Mouse (Mus musculus) G1E (cell line): Measurements from ENCODE around the gene Ubald1.

Source experiments
- CTCF ChIP-seq: IDR thresholded peaks from 2 replicates; pipeline ENCODE4 v1.5.1; 2012; ENCODE audit warnings: low read depth, low read length, inconsistent platforms, mixed read lengths
- GATA1 ChIP-seq: IDR thresholded peaks from 2 replicates; pipeline ENCODE4 v1.6.1; 2012; ENCODE audit warnings: borderline replicate concordance, low read length, inconsistent platforms, mixed read lengths
- GATA2 ChIP-seq: IDR thresholded peaks from 2 replicates; pipeline ENCODE4 v1.6.1; 2012; ENCODE audit warnings: low read depth, low read length, inconsistent platforms, borderline replicate concordance
- TAL1 ChIP-seq: conservative IDR thresholded peaks from 2 replicates; pipeline ENCODE4 v1.6.1; 2012; ENCODE audit warnings: low read depth, low read length, inconsistent platforms, mixed read lengths

DNA sequence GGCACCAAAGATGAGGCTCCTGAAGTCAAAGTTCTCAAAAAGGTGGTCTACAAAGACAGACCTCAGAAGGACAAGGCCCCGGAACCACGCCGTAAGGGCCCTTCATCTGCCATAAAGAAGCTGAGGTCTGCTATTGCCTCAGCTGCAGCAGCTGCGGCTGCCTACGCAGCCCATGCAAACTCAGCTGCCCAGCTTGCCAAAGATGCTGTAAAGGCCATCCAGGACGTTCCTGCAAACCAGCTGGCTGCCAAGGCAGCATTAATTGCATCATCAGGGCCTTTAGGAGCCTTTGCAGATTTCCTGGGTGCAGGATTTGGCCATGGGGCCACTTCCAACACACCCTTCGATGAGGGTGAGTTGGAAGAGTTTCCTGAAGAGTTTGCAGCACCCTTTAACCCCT lies 29.8 kb downstream of the Ubald1 start:
- no peak for TF ChIP-seq CTCF
- no peak for TF ChIP-seq GATA1
- no peak for TF ChIP-seq GATA2
- no peak for TF ChIP-seq TAL1
